Mouse (Mus musculus) layer of hippocampus, postnatal 36 days (tissue): ENCODE measurements around the gene Vwc2. TPM values are rescaled to one million over a fixed set of nuclear protein-coding genes. Genes with fewer than 3 reads are reported as not detected.

ENCODE experiments used
- DNase-seq, 2 experiments: peaks; one replicate each; pipeline ENCODE4 v3.0.0; 2022
- total RNA-seq, 2 experiments: library from RNA; stranded (reverse); gene quantifications; 2 replicates each; pipeline ENCODE4 v1.2.3; 2021

Gene Vwc2
- 1 to 10 TPM; 5.0 to 6.0 TPM for total RNA-seq

DNA sequence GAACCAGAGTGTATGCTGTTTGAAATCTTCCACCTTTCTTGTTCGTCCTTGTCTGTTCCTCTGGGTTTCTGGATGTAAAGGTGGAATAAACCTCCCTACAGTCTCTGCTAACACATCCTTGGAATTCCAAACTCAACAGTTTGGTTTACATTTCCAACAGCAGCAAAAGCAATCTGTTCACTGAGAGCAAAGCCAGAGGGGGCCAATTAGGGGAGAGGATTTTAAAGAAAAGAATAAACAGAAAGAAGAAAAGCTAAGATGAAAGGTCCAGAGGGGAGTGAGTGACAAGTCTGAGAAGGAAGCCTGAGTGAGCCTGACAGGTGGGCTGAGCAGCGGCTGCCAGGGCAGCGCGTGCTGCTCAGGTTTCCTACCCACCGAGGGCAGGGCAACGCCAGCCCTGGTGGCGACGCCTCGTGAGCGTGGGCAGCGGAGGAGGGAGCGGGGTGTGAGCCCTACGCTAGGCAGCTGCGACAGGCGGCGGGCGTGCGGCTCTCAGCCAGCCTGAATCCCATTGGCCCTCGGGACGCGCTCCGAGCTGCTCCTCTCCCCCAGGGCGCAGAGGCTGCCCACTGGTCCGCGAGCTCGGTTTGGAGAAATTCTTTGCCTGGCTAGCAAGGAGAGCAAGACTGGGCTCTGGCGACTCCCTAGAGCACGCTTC, at the start of gene Vwc2:
TSS of gene Vwc2 (plus strand) at position 648 of the 658 bp plus-strand sequence.
- peak; percentile 38 to 49 for DNase-seq

- DNase-seq: no peak
These were observed 25.8 kb upstream of the Vwc2 start for GRCm38 (mm10) chr11:11088162-11088756.

DNA sequence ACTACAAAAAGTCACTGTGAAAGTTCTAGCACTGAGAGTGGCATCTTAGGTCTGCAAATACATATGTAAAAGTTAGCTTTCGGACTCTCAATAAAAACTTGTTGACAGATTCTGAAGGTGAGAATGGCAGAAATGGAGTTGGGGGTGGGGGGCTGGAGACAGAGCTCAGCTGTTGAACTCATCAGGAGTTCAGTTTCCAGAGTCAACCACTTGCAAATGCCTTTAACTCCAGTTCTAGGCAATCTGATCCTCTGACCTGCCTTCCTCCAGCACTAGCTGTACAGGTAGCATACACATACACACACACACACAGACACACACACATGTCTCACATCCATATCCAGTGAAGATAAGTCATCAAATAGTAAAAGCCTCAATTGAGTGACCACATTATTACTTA, 16.4 kb upstream of the Vwc2 start:
- no peak for DNase-seq

DNA sequence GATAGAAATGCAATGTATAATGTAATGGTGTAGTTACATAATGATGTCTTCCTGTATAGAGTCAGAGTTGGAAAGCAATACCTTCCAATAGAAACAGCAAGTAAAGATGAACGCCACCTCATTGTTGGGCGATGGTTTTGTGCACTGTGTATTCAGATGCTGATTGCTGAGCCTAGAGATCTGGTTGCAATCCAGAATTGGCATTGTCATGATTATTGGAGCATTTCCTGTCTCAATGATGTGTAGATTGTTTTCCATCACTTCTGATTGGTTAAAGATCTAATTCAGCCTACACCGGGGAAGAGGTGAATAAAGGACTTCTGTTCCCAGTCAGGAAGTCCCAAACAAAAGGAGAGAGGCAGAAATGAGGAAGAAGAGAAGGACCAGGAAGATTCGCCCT, 15.7 kb upstream of the Vwc2 start:
- DNase-seq: no peak

DNA sequence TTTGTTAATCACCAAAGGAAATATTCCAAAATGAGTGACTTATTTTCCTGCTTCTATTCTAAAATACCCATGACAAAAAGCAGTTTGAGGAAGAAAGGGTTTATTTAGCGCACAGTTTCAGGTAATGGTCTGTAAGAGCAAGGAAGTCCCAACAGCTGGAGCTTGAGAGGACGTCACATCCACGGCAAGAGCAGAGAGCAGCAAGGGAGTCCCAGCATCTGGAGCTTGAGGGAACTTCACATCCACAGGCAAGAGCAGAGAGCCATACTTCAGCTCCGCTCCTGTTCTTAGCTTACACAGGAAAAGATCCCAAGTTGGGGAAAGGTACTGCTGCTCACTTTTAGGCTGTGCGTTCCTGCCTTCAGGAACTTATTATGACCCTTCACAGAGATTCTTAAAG, 15.0 kb upstream of the Vwc2 start:
- DNase-seq: no peak

GRCm38 (mm10) chr11:11102182-11102581, 11.8 kb upstream of the Vwc2 start:
- DNase-seq: no peak

GRCm38 (mm10) chr11:11102620-11103019, 11.4 kb upstream of the Vwc2 start:
- DNase-seq: no peak

- no peak for DNase-seq
These were observed 5.1 kb upstream of the Vwc2 start for GRCm38 (mm10) chr11:11108922-11109321.

- peak in 1 of 2 experiments; percentile 4 for DNase-seq
These were observed 409 bp downstream of the Vwc2 start for GRCm38 (mm10) chr11:11114234-11115030.

GRCm38 (mm10) chr11:11115031-11115647, 1.1 kb downstream of the Vwc2 start:
- DNase-seq: no peak

DNA sequence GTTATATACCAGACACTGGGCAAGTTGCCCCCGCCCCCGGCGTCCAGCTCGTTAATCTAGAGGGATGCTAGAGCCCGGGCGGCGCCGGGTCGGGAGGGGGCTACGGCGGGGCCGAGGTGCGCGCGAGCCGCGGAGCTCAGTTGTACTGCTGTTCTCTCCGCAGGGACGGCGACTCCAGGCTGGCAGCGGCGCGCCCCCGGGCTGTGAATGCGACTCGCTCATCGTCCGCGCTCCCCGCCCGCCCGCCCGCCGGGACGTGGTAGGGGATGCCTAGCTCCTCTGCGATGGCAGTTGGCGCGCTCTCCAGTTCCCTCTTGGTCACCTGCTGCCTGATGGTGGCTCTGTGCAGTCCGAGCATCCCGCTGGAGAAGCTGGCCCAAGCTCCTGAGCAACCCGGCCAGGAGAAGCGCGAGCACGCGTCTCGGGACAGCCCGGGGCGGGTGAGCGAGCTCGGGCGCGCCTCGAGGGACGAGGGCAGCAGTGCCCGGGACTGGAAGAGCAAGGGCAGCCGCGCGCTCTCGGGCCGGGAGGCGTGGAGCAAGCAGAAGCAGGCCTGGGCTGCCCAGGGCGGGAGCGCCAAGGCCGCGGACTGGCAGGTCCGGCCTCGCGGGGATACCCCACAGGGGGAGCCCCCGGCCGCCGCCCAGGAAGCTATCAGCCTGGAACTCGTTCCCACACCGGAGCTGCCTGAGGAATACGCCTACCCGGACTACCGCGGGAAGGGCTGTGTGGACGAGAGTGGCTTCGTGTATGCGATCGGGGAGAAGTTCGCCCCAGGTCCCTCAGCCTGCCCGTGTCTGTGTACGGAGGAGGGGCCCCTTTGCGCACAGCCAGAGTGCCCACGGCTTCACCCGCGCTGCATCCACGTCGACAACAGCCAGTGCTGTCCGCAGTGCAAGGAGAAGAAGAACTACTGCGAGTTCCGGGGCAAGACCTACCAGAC, 1.9 kb downstream of the Vwc2 start:
- DNase-seq: peak; percentile 7 to 21

- no peak for DNase-seq
These were observed 2.7 kb downstream of the Vwc2 start for GRCm38 (mm10) chr11:11116736-11117135.

DNA sequence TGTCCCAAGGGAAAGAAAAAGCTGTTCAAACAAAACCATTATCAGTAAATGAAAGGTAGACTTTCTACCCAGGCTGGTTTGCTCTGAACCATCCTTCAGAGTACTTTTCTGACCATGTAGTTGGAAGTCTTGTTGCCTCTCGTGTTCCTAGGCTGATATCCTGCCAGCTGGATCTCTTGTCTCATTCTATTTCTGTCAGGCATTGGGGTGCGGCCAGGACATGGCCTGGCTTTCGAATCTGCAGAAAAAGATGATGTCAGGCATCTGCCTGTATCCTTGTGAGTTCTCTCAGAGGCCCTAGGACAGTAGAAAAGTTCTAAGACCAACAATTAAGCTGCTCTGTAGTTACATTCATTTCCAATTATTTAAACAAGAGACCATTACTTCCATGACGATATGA, 8.8 kb downstream of the Vwc2 start:
- DNase-seq: no peak

- DNase-seq: peak; percentile 17 to 40
These were observed 17.5 kb downstream of the Vwc2 start for GRCm38 (mm10) chr11:11131414-11132077.

- DNase-seq: no peak
These were observed 26.6 kb downstream of the Vwc2 start for GRCm38 (mm10) chr11:11140622-11141021.

DNA sequence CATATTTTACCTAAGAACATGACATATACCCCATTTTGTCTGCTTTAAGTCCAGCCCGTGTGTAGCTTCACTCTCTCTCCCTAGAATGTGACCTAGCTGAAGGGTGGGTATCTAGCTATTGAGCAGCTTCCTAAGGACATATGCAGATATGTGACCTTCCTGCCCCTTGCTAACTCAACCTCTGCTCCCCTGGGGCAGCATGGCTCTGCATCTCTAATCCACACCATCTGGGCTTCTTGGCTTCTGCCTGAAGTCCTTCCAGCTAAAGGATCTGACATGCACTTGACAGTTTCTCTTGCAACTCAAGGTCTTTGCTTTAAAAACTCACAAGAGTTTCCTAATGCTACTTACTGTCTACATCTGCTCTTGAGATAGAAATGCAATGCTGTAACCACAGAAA, 38.7 kb downstream of the Vwc2 start:
- DNase-seq: no peak

DNA sequence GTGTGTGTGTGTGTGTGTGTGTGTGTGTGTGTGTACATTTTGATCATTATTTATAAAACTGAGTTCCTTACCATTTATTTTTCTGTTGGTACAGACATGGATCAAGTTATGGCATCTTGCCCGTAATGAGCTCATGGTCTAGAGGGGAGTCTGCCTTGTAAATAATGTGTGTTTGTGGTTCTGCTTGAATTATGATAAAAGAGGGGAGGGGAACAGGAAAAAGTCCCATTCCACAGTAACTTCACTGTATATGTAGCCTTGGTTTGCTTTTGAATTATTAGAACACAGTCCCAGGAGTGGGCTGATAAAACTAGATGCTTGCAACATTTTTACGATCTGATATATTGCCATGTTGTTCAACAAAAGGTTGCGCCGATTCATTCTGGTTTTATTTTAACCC, 57.4 kb downstream of the Vwc2 start:
- no peak for DNase-seq

DNA sequence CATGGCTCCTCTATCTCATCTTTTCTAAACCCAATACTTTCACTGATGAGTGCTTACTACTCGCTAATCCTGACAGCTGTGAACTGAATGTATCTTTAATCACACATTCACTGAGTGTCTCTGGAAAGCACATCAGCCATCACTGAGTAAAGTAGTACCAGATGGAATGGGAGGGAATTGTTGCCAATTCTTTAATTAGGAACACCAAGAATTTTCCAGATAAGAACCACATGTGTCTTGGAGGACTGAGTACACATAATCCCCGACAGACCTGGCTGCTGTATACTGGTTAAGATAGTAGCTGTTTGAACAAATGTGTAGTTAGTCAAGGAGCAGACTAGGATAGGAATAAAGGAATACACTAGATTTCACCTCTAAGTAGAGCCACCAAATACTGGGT, 61.2 kb downstream of the Vwc2 start:
- DNase-seq: no peak

- no peak for DNase-seq
These were observed 68.7 kb downstream of the Vwc2 start for GRCm38 (mm10) chr11:11182705-11183104.

DNA sequence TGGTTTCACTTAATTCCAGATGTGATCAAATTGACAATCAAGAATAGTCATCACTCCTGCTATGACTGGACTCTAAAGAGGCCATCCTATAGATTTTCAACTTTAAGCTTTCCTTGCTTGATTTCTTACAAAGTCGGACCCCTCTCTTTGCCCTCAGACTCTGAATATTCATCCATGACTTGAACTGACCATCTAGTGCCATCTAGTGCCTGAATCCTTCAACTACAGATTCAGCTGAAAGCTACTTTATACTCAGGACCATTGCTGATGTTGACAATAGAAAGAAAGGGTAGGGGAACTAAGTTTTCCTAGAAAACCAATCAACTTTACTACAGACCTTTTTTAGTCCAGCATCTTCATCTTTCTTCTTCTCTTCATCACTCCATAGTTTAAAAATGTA, 109.1 kb downstream of the Vwc2 start:
- DNase-seq: no peak

GRCm38 (mm10) chr11:11239346-11239745, 125.3 kb downstream of the Vwc2 start:
- DNase-seq: no peak
